Mouse (Mus musculus) adipocyte (in vitro differentiated cells): Measurements from ENCODE around the gene Phf12.

Source experiments
- DNase-seq: peaks from one replicate; pipeline ENCODE4 v3.0.0-alpha.2; 2016; ENCODE audit warnings: low spot score

Phf12 gene

DNA sequence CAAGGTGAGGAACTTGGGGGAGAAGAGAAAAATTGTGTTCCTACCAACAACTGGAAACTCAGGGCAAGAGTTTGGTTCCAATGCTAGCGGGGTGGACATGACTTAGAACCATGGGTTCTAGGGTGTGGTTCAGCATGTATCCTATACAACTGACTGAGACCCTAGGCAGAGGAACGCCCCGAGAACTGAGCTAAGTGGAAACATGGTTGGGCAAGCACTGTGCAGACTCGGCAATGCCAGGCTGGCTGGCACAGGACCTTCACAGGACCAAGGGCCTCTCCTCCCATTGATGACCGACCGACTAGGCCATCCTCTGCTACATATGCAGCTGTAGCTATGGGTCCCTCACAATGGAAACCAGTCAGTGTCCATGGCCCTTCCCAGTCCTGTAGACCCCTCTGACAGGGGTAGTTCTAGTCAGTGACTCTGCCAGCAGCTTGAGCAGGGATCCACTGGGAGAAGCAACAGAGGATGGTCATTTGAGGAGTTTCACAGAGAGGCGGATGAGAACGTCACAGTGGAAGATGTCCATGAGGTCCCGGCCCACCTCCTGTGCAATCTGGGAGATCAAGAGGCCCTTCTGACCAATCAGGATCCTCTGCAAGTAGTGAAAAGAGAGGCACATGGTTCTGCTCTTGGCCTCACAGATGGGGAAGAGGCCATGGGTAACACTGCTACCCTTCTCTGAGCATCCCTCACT, 91.2 kb downstream of the Phf12 start:
- DNase-seq, result no peak

DNA sequence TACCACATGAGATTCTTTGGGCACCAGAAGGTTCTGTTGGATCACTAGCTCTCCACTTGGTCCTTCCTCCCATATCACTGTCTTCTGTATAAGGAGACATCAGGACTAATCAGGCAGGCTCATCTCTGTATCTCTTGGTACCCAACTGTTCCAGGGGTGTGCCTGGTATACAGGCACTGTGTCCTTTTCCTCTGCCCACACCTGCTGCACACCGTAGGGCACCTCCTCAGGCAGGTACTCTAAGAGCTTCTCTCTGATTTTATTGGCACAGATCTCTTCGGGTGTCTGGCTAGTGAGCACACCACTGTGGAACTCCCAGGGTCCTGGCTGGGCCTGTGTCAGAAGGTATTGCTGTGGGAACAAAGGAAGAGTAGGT, 91.7 kb downstream of the Phf12 start:
- no peak for DNase-seq

DNA sequence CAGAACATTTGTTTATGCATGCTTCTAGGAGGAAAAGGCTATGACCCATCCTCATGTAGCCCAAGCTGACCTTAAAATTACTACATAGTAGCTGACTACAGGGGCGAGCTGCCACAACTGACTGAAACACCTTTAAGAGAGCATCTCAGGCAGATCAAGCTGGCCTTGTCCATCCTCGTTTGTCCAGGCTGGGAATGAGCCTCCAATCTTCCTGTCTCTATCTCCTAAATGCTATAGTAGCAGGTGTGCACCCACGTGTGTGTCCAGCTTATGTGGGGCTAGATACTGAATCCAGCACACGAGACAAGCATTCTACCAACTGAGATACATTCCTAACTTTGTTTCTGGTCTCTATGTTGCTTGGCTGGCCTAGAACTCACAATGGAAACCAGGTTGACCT, 92.1 kb downstream of the Phf12 start:
- DNase-seq, result no peak
